Mouse (Mus musculus): ENCODE data around the gene Ctsh.

DNA sequence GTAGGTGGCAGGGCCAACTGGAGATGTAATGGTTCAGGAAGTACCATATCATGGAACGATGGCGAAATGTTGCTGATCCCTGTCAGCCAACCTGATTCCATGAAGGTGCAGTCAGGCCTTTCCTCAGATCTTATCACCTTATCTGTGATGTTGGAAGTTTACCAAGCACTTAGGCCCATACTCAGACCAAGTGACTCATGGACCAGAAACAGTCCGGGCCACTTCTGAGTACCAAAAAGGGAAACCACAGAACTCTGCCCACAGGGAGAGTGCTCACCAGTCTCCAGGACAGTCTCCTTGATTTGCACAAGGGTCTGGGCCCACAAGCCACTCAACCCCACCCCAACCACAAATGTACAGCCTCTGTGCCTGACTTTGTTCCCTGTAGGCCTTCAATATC, 18.2 kb upstream of the Ctsh start:
- no peak for TF ChIP-seq CTCF (IDR thresholded peaks at IDR 0.05; ENCODE audit: low read depth, low read length)
- TF ChIP-seq POLR2A (IDR thresholded peaks at IDR 0.05; ENCODE audit: extremely low read depth, insufficient read depth, low read length), result no peak

All from liver, adult 2 months (tissue).